Mouse (Mus musculus) olfactory bulb, adult 2 months (tissue): ENCODE data around the gene Gucy2e.

Experiments used
- CTCF ChIP-seq: fragments of 200-500 bp; IDR thresholded peaks from 2 replicates; pipeline ENCODE4 v1.5.1; 2012; ENCODE audit warnings: low read depth, mild to moderate bottlenecking, low read length, moderate library complexity; ENCODE audit not compliant: insufficient read depth
- POLR2A ChIP-seq: fragments of 200-500 bp; IDR thresholded peaks from 2 replicates; pipeline ENCODE4 v1.6.1; 2012; ENCODE audit warnings: mild to moderate bottlenecking, low read depth, low read length, moderate library complexity; ENCODE audit not compliant: insufficient read depth

DNA sequence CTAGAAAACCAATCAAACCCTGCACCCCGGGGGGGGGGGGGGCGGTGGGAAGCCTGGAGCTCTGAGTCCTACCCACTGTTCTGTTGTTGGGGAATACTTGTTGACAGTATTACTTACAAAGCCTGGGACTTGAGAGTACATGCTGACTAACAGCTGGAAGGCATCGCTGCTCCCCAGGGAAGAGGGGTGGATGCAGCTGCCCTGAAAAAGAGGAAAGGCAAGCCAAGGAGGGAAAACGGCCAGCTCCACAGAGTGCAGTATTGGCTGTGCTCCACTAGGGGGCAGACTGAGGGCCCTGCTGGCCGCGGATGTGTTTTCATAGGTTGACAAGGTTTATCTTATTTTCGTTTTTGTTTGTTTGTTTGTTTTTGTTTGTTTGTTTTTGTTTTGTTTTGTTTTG is 65.2 kb downstream of the Gucy2e start:
- TF ChIP-seq POLR2A: no peak
- TF ChIP-seq CTCF: peak; percentile 76; the same call in 1 of the 2 replicates
